Mouse (Mus musculus) liver, embryonic 15.5 days (tissue): ENCODE data around the gene Pdzd4. TPM values are rescaled to one million over a fixed set of nuclear protein-coding genes. Genes with fewer than 3 reads are reported as not detected.

Experiments used
- ATAC-seq: fragments of 200-750 bp; cut with Nextera tagmentation; 2 replicates; pipeline ENCODE4 v1.8.0; 2017; ENCODE audit warnings: moderate number of reproducible peaks, mild to moderate bottlenecking, moderate library complexity; ENCODE audit not compliant: insufficient read depth
- H3K27ac ChIP-seq: fragments of 300-500 bp; sonication (generic); replicated peaks from 2 replicates; pipeline ENCODE4 v1.5.1; 2015; ENCODE audit warnings: mild to moderate bottlenecking, inconsistent platforms
- H3K27me3 ChIP-seq: fragments of 300-500 bp; sonication (generic); 2 replicates; pipeline ENCODE4 v1.6.1; 2015; ENCODE audit warnings: mild to moderate bottlenecking, inconsistent platforms
- H3K36me3 ChIP-seq: fragments of 300-500 bp; sonication (generic); replicated peaks from 2 replicates; pipeline ENCODE4 v1.6.1; 2015; ENCODE audit warnings: moderate library complexity, mild to moderate bottlenecking, inconsistent platforms
- H3K4me1 ChIP-seq: fragments of 300-500 bp; sonication (generic); replicated peaks from 2 replicates; pipeline ENCODE4 v1.6.1; 2015; ENCODE audit warnings: inconsistent platforms
- H3K4me2 ChIP-seq: fragments of 300-500 bp; sonication (generic); 2 replicates; pipeline ENCODE4 v1.6.1; 2015; ENCODE audit warnings: moderate library complexity, mild to moderate bottlenecking, inconsistent platforms
- H3K4me3 ChIP-seq: fragments of 300-500 bp; sonication (generic); replicated peaks from 2 replicates; pipeline ENCODE4 v1.5.1; 2015; ENCODE audit warnings: mild to moderate bottlenecking, inconsistent platforms
- H3K9ac ChIP-seq: fragments of 300-500 bp; sonication (generic); 2 replicates; pipeline ENCODE4 v1.6.1; 2015; ENCODE audit warnings: moderate library complexity, mild to moderate bottlenecking, inconsistent platforms
- H3K9me3 ChIP-seq: fragments of 300-500 bp; sonication (generic); replicated peaks from 2 replicates; pipeline ENCODE4 v1.6.1; 2016; ENCODE audit warnings: inconsistent platforms
- WGBS: fragments of 180-500 bp; shearing (Covaris S2); methylation state at CpG from one replicate; pipeline ENCODE4 v1.1.7; 2015; ENCODE audit warnings: mixed read lengths; ENCODE audit not compliant: insufficient replicate concordance; 5-methylcytosine and 5-hydroxymethylcytosine counted together
- polyA plus RNA-seq: library from polyadenylated mRNA; unstranded; fragments of >200 nt; fragmentation: Nextera tagmentation; extraction: Ambion mirVana; gene quantifications from 2 replicates; pipeline ENCODE4 v1.2.1, GENCODE M21; 2015

The Pdzd4 gene
- polyA plus RNA-seq, 1 experiment from 2014 or later = 0.08 TPM

DNA sequence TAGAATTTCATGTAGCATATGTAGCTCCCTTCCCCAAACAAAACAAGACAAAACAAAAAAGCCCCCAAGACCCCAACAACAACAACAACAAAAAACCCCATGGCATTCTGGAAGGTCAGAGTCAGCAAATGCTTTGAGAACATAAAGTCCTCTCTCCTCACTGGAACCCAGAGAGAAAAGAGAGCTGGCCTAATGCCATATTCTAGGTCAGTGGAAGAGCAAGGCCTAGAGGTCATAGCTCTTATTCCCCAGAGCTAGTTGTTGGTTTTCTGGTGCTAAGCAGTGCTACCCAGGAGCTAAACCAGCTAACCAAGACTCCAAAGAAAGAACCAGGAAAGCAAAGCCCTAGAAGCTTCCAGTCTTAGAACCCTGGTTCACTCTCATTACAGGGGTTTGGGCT lies 39.1 kb downstream of the Pdzd4 start:
- Histone ChIP-seq H3K36me3 (peaks cover 33% of the 10 kb centered on the region), H3K9ac (peak overlapping the region; percentile 74), H3K4me1 (peaks cover 31% of the 10 kb centered on the region), H3K27ac (peak overlapping the region; percentile 94), H3K4me3 (peak overlapping the region; percentile 72), H3K27me3 (no peaks in the 10 kb centered on the region), H3K4me2 (peak overlapping the region; percentile 76), H3K9me3 (no peaks in the 10 kb centered on the region)
- no peak for ATAC-seq

DNA sequence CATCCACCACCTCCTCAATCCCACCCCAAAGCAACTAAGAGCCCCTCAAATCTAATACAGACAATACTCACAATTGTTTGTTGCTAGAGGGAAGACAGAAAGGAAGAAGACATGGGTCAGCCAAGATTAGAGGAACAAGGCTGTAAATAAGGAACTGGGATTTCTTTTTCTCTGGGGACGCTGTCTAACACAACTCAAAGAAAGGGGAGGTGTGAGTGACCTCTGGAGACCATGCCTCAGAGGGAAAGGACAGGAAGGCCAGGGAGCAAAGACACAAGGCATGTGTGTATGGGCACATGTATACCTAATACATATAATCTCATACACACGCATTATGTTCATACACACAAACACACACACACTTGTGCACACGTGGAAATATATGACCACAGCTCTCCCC lies 42.5 kb downstream of the Pdzd4 start:
- no peaks in the 10 kb centered on the region for H3K27me3 ChIP-seq
- no peak for ATAC-seq
- H3K9me3 ChIP-seq = no peaks in the 10 kb centered on the region
- H3K27ac ChIP-seq = no peak overlapping the region
- peaks cover 16% of the 10 kb centered on the region for H3K4me1 ChIP-seq
- no peak overlapping the region for H3K9ac ChIP-seq
- 72% methylated on average over 3 of the region's 3 CpGs for WGBS
- no peak overlapping the region for H3K4me3 ChIP-seq
- H3K4me2 ChIP-seq = no peak overlapping the region
- H3K36me3 ChIP-seq = peaks cover 39% of the 10 kb centered on the region

DNA sequence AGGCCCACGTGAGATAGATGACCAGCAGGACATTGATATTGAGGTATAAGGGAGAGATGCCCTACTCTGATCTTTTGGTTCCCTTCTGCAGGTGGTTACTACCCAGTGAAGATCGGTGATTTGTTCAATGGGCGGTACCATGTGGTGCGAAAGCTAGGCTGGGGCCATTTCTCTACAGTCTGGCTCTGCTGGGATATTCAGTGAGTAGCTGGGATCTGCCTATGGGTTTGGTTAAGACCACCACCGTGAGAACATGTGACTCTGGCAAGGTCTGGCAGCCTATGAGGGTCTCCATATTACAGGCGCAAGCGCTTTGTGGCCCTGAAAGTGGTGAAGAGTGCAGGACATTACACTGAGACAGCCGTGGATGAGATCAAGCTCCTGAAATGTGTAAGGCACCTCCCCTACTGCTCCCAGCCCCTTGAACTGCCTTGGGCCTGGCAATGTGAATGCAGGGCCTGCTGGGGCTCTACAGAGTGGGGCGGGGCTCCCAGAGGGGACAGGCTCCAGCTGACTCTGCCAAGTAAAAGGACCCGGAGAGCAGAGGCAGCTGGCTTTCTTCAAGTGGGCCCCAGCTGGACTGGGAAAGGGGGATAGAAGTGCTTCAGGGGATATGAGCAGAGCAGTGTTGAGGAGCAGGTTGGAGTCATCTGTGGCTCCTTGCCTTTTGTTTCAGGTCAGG lies 49.8 kb downstream of the Pdzd4 start:
- Histone ChIP-seq H3K4me3 (no peak overlapping the region), H3K4me1 (no peaks in the 10 kb centered on the region), H3K9ac (no peak overlapping the region), H3K27ac (no peak overlapping the region), H3K4me2 (no peak overlapping the region), H3K9me3 (no peaks in the 10 kb centered on the region), H3K27me3 (0 out of 2 replicates have a peak, but pooled peaks cover 3% of the 10 kb centered on the region), H3K36me3 (peaks cover 16% of the 10 kb centered on the region)
- ATAC-seq = no peak
- 62% methylated on average over 10 of the region's 10 CpGs for WGBS

DNA sequence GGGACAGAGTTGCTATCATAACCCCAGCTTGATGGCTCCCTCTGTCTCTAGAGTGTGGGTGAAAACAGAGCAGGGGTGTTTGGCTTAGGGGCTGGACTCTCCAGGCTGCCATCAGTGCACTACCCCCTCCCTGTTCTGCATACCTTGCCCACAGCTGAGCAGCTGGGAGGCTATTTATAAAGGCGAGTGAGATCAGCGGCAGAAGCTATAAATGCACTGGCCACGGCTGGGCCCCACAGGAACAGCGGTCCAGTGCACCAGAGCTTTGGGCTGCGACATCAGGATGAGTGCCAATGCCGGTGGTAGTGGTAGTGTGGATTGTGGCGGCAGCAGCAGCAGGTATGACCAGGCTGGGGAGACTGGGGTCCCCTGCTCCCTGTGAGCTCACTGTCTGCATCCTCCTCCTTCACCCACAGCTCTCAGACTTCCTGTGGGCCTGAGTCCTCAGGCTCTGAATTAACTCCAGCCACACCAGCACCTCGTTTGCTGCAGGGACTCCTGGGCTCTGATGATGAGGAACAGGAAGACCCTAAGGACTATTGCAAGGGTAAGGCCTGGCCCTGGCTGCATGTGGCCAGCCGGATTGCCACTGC lies 50.5 kb downstream of the Pdzd4 start, which contains the start of gene Srpk3:
Gene Srpk3 (plus strand): TSS at position 238 of the 593 bp plus-strand sequence.
- H3K4me2 ChIP-seq = no peak within 1 kb of the TSS
- no peak within 1 kb of the TSS for H3K9ac ChIP-seq
- no peak within 1 kb of the TSS for H3K4me3 ChIP-seq
- ATAC-seq = no peak
- H3K27ac ChIP-seq = no peak within 1 kb of the TSS
- H3K9me3 ChIP-seq = no peaks in the 10 kb centered on the region
- H3K36me3 ChIP-seq = peaks cover 9% of the 10 kb centered on the region
- WGBS = 36% methylated on average over 9 of the region's 9 CpGs
- H3K27me3 ChIP-seq = 0 out of 2 replicates have a peak, but pooled peaks cover 3% of the 10 kb centered on the region
- H3K4me1 ChIP-seq = no peaks in the 10 kb centered on the region

DNA sequence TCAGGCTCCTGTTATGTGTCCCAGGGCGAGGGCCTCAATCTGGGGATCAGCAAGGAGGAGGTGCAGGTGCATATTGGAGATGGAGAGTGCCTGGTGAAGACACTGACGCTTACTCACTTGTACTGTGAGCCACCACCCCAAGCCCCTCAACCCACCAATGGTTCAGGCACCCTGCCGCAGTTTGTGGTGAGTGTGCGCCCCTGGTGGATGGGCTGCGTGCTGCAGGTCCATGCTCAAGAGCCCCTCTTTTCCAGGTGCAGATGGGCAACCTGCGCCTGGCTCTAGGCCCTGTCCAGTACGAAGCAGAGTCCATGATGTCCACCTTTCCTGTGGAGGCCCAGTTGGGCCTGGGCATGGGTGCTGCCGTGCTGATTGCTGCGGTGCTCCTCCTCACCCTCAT lies 57.5 kb downstream of the Pdzd4 start:
- Histone ChIP-seq H3K4me1 (no peaks in the 10 kb centered on the region), H3K9me3 (no peaks in the 10 kb centered on the region), H3K4me3 (no peak overlapping the region), H3K27me3 (0 out of 2 replicates have a peak, but pooled peaks cover 3% of the 10 kb centered on the region), H3K27ac (no peak overlapping the region), H3K4me2 (no peak overlapping the region), H3K36me3 (no peaks in the 10 kb centered on the region), H3K9ac (no peak overlapping the region)
- ATAC-seq = no peak
- WGBS = 50% methylated on average over 9 of the region's 9 CpGs

DNA sequence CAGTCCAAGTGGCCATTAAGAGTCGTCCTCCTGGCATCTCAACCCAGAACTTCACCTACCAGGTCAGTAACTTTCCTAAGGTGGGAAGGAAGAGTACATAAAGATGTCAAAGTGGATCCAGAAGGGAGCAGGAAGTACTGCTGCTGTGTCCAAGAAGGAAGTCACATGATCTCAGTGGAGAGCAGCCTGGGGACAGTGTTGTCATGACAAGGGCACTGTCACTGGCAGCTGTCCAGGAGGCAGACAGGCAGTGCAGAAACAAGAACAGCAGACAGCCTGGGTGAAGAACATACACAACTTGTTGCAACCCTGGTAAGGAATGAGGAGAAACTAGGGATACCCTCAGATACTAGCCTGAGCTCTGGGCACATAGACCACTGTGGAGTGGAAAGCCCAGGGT lies 59.5 kb downstream of the Pdzd4 start:
- Histone ChIP-seq H3K9ac (no peak overlapping the region), H3K4me2 (no peak overlapping the region), H3K4me1 (no peaks in the 10 kb centered on the region), H3K9me3 (no peaks in the 10 kb centered on the region), H3K27ac (no peak overlapping the region), H3K4me3 (no peak overlapping the region), H3K27me3 (no peaks in the 10 kb centered on the region), H3K36me3 (no peaks in the 10 kb centered on the region)
- WGBS = 46% methylated on average over 1 of the region's 1 CpGs
- no peak for ATAC-seq

DNA sequence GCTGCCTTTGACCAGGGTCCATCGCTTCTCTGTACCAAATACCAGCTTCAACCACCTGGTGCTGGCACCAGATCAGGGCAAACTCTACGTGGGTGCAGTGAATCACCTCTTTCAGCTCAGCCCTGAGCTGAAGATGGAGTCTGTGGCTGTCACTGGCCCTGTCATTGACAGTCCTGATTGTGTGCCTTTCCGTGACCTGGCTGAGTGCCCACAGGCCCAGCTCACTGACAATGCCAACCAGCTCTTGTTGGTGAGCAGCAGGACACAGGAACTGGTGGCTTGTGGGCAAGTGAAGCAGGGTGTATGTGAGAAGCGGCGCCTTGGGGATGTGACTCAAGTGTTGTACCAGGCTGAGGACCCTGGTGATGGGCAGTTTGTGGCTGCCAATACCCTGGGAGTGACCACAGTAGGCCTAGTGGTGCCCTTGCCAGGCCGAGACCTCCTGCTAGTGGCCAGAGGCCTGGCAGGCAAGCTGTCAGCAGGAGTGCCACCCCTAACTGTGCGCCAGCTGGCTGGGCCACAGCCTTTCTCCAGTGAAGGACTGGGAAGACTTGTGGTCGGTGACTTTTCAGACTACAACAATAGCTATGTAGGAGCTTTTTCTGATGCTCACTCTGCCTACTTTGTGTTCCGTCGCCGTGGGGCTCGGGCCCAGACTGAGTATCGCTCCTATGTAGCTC lies 66.0 kb downstream of the Pdzd4 start:
- H3K9me3 ChIP-seq = no peaks in the 10 kb centered on the region
- WGBS = 65% methylated on average over 13 of the region's 13 CpGs
- no peaks in the 10 kb centered on the region for H3K4me1 ChIP-seq
- H3K36me3 ChIP-seq = no peaks in the 10 kb centered on the region
- H3K4me3 ChIP-seq = no peak overlapping the region
- ATAC-seq = no peak
- H3K27me3 ChIP-seq = no peaks in the 10 kb centered on the region
- no peak overlapping the region for H3K4me2 ChIP-seq
- no peak overlapping the region for H3K9ac ChIP-seq
- no peak overlapping the region for H3K27ac ChIP-seq

DNA sequence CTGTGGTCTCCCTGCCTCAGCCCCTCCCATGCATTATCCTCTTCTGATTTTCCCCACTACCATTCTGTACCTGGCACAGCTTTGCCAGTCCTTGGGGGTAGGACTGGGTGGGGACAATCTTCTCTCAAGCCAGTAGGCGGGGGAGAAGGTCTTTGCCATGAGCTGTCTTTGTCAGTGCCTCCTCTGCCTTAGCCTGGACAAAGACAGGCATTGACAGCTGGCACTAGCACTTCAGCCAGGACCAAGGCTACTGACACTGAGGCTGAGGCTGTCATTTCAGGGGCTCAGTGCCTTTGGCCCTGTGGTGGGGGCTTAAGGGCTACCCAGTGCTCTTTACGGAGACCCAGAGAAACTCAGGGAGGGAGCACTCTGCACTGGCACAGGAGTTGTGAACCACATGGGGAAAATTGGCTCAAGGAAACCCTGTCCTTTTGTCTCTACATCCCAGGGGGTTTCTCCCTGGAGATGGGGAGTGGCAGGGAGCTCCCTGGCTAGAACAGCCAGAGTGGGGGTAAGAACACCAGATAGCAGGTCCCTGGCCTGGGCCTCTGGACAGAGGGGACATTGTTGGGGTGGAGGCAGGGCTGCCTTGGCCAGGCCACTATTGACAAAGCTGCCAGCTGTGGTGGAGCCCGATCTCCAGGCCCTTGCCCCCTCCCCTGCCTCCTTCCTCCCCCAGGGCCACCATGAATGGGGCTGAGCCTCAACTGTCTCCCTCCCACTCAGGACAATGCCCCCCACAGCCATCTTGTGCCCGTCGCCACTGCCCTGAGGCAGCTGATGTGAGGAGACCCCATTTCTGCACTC lies 68.2 kb downstream of the Pdzd4 start, which contains the start of gene Plxnb3:
Gene Plxnb3 (plus strand): TSS at position 757 of the 807 bp plus-strand sequence.
- Histone ChIP-seq H3K27me3 (no peaks in the 10 kb centered on the region), H3K9ac (no peak within 1 kb of the TSS), H3K27ac (no peak within 1 kb of the TSS), H3K36me3 (no peaks in the 10 kb centered on the region), H3K9me3 (no peaks in the 10 kb centered on the region), H3K4me1 (no peaks in the 10 kb centered on the region), H3K4me3 (no peak within 1 kb of the TSS), H3K4me2 (no peak within 1 kb of the TSS)
- 55% methylated on average over 5 of the region's 5 CpGs for WGBS
- no peak for ATAC-seq

DNA sequence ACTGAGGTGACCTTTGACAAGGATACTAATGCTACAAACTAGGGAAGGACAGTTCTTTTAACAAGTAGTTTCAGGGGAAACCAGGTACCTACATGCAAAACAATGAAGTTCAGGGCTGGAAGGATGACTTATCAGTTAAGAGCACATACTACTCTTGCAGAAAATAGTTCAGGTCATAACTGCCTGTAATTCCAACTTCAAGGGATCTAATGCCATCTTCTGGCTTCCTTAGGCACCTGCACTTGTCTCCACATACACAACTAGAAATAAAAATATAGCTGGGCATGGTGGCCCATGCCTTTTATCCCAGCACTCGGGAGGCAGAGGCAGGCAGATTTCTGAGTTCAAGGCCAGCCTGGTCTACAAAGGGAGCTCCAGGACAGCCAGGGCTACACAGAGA lies 75.8 kb downstream of the Pdzd4 start:
- no peak for ATAC-seq
- Histone ChIP-seq H3K27ac (no peak overlapping the region), H3K4me1 (no peaks in the 10 kb centered on the region), H3K4me3 (no peak overlapping the region), H3K9me3 (no peaks in the 10 kb centered on the region), H3K9ac (no peak overlapping the region), H3K4me2 (no peak overlapping the region), H3K27me3 (no peaks in the 10 kb centered on the region), H3K36me3 (no peaks in the 10 kb centered on the region)
- 76% methylated on average over 1 of the region's 1 CpGs for WGBS

DNA sequence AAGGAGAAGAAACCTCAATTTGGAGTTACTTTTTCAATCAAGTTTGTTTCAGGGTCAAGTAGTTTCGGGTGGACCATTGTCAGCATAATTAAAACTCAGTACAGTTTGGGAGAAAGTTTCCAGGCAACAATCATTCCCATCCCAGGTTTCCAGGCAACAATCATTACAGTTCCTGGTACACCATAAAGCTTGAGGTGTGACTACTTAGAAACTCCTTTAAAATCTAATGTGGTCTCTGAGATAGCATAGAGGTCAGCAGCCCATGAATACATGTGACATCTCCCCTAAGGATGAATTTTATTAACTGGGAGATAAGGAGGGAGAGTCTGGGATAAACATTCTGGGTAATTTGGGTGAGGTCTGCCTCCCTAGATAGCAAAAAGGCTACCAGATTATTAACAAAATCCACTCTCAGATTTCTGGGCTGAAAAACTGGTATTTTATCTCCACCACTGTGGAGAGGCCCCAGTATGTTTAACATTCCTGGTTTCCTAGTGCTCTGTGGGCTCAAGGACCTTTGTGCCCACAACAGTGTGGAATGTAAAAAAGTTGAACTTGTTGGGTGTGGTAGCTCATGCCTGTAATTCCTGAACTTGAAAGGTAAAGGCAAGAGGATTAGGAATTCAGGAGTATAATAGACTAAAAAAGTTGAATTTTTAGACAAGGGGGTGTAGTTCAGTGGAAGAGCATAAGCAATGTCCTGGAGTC lies 79.8 kb downstream of the Pdzd4 start:
- no peak for ATAC-seq
- Histone ChIP-seq H3K27me3 (no peaks in the 10 kb centered on the region), H3K4me2 (no peak overlapping the region), H3K4me1 (no peaks in the 10 kb centered on the region), H3K4me3 (no peak overlapping the region), H3K9me3 (no peaks in the 10 kb centered on the region), H3K9ac (no peak overlapping the region), H3K36me3 (no peaks in the 10 kb centered on the region), H3K27ac (no peak overlapping the region)
- 74% methylated on average over 1 of the region's 1 CpGs for WGBS
